Mouse (Mus musculus) lung, postnatal 10 days (tissue): Measurements from ENCODE around the gene Sertad1.
"Not testable (repeated sequence)": the region's sequence is repeated elsewhere in the genome, so short reads cannot be mapped to it uniquely, and the experiment has no call there.

Experiments
- DNase-seq: peaks from one replicate; pipeline ENCODE4 v3.0.0; 2021

The Sertad1 gene

GRCm38 (mm10) chr7:27473835-27474489, 12.7 kb upstream of the Sertad1 start:
- DNase-seq = no peak

- DNase-seq = peak; percentile 99
Measured at GRCm38 (mm10) chr7:27474490-27474954, 12.2 kb upstream of the Sertad1 start.

- DNase-seq = no peak
Measured at GRCm38 (mm10) chr7:27475596-27475995, 11.1 kb upstream of the Sertad1 start.

- no peak for DNase-seq
Measured at GRCm38 (mm10) chr7:27476098-27476635, 10.5 kb upstream of the Sertad1 start.

GRCm38 (mm10) chr7:27478561-27478960, 8.1 kb upstream of the Sertad1 start:
- no peak for DNase-seq

GRCm38 (mm10) chr7:27479750-27480149, 7.0 kb upstream of the Sertad1 start:
- DNase-seq = no peak

GRCm38 (mm10) chr7:27480506-27480905, 6.2 kb upstream of the Sertad1 start:
- no peak for DNase-seq

GRCm38 (mm10) chr7:27480927-27481626, 5.6 kb upstream of the Sertad1 start:
- DNase-seq = no peak

GRCm38 (mm10) chr7:27481627-27481969, 5.1 kb upstream of the Sertad1 start:
- peak; percentile 95 for DNase-seq

GRCm38 (mm10) chr7:27483860-27484259, 2.9 kb upstream of the Sertad1 start:
- no peak for DNase-seq

- DNase-seq = peak; percentile 71
Measured at GRCm38 (mm10) chr7:27486102-27486769, 474 bp upstream of the Sertad1 start.

GRCm38 (mm10) chr7:27487740-27488268, 1.1 kb downstream of the Sertad1 start:
- DNase-seq = peak; percentile 93

- no peak for DNase-seq
Measured at GRCm38 (mm10) chr7:27489270-27489869, 2.7 kb downstream of the Sertad1 start.

- DNase-seq = no peak
Measured at GRCm38 (mm10) chr7:27490227-27490542, 3.5 kb downstream of the Sertad1 start.

- DNase-seq = peak; percentile 98
Measured at GRCm38 (mm10) chr7:27490543-27491329, 4.0 kb downstream of the Sertad1 start.

GRCm38 (mm10) chr7:27491856-27492255, 5.1 kb downstream of the Sertad1 start:
- DNase-seq = peak; percentile 59

GRCm38 (mm10) chr7:27493022-27493421, 6.3 kb downstream of the Sertad1 start:
- DNase-seq = peak; percentile 67

- DNase-seq = peak; percentile 67
Measured at GRCm38 (mm10) chr7:27493450-27493849, 6.7 kb downstream of the Sertad1 start.

GRCm38 (mm10) chr7:27494659-27495367, 8.1 kb downstream of the Sertad1 start:
- DNase-seq = not testable (repeated sequence)

GRCm38 (mm10) chr7:27499036-27499435, 12.3 kb downstream of the Sertad1 start, which contains the start of gene Prx:
TSS of gene Prx (plus strand) at chr7:27499324.
- peak; percentile 63 for DNase-seq

- DNase-seq = peak; percentile 74
Measured at GRCm38 (mm10) chr7:27501620-27502019, 14.9 kb downstream of the Sertad1 start.
